Mouse (Mus musculus) neural tube, embryonic 15.5 days (tissue): Measurements from ENCODE around the gene Hist1h2ao. TPM values are rescaled to one million over a fixed set of nuclear protein-coding genes. Genes with fewer than 3 reads are reported as not detected.
A peak's percentile ranks its signal among the peaks of the same experiment; 100 is the strongest.
"Not testable (repeated sequence)": the region's sequence is repeated elsewhere in the genome, so short reads cannot be mapped to it uniquely, and the experiment has no call there.

Experiments used
- ATAC-seq: fragments of 200-750 bp; cut with Nextera tagmentation; 2 replicates; pipeline ENCODE4 v1.8.0; 2017; ENCODE audit warnings: mild to moderate bottlenecking, moderate TSS enrichment, moderate library complexity; ENCODE audit not compliant: low FRiP score
- H3K27ac ChIP-seq: fragments of 300-500 bp; sonication (generic); replicated peaks from 2 replicates; pipeline ENCODE4 v1.5.1; 2015; ENCODE audit warnings: mild to moderate bottlenecking, inconsistent platforms
- H3K27me3 ChIP-seq: fragments of 300-500 bp; sonication (generic); replicated peaks from 2 replicates; pipeline ENCODE4 v1.6.1; 2015; ENCODE audit warnings: inconsistent platforms
- H3K36me3 ChIP-seq: fragments of 300-500 bp; sonication (generic); 2 replicates; pipeline ENCODE4 v1.6.1; 2015; ENCODE audit warnings: inconsistent platforms
- H3K4me1 ChIP-seq: fragments of 300-500 bp; sonication (generic); 2 replicates; pipeline ENCODE4 v1.6.1; 2015; ENCODE audit warnings: inconsistent platforms
- H3K4me2 ChIP-seq: fragments of 300-500 bp; sonication (generic); 2 replicates; pipeline ENCODE4 v1.6.1; 2015; ENCODE audit warnings: inconsistent platforms, mild to moderate bottlenecking, moderate library complexity
- H3K4me3 ChIP-seq: fragments of 300-500 bp; sonication (generic); replicated peaks from 2 replicates; pipeline ENCODE4 v1.5.1; 2015; ENCODE audit warnings: mild to moderate bottlenecking, inconsistent platforms
- H3K9ac ChIP-seq: fragments of 300-500 bp; sonication (generic); replicated peaks from 2 replicates; pipeline ENCODE4 v1.6.1; 2015; ENCODE audit warnings: mild to moderate bottlenecking, inconsistent platforms
- H3K9me3 ChIP-seq: fragments of 300-500 bp; sonication (generic); replicated peaks from 2 replicates; pipeline ENCODE4 v1.6.1; 2016; ENCODE audit warnings: inconsistent platforms
- WGBS: fragments of 180-500 bp; shearing (Covaris S2); methylation state at CpG from one replicate; pipeline ENCODE4 v1.1.7; 2015; ENCODE audit warnings: mixed read lengths; 5-methylcytosine and 5-hydroxymethylcytosine counted together
- polyA plus RNA-seq: library from polyadenylated mRNA; unstranded; fragments of >200 nt; fragmentation: Nextera tagmentation; extraction: Ambion mirVana; gene quantifications from 2 replicates; pipeline ENCODE4 v1.2.1, GENCODE M21; 2015

Hist1h2ao gene
- polyA plus RNA-seq, 1 experiment from 2014 or later: 1.5 TPM

DNA sequence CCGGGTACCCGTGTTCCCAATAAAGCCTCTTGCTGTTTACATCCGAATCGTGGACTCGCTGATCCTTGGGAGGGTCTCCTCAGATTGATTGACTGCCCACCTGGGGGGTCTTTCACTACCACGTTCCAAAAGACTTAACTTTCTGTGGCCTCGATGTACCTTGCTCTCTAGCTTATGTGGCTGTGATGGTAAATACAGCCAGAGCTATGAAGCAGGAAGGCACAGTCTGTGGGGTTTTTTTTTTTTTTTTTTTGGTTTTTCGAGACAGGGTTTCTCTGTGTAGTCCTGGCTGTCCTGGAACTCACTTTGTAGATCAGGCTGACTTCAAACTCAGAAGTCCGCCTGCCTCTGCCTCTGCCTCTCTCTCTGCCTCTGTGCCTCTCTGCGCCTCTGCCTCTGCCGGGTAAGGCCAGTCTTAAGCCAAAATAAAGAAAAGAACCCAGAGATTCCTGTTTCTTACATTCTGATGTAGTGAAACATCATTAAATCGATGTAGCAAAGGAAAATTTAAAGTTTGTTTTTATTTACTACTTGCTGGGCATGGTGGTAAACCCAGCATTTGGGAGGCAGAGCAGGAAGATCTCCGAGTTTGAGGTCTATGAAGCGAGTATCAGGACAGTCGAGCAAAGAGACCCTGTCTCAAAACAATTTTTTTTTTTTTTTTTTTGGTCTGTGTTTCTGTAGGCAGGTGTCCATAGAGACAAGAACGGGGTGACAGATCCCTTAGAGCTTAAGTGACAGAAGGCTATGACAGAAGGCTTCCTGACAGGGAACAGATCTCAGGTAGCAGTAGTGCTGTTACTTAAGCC is 10.0 kb downstream of the Hist1h2ao start:
- not testable (repeated sequence) for H3K36me3 ChIP-seq, H3K4me3 ChIP-seq, H3K27ac ChIP-seq, ATAC-seq, H3K4me2 ChIP-seq, H3K9me3 ChIP-seq, H3K4me1 ChIP-seq, H3K9ac ChIP-seq, H3K27me3 ChIP-seq
- 79% methylated on average over 7 of the region's 16 CpGs for WGBS

- Histone ChIP-seq H3K9me3 (no peaks in the 10 kb centered on the region), H3K4me3 (no peak overlapping the region), H3K27ac (no peak overlapping the region), H3K36me3 (no peaks in the 10 kb centered on the region), H3K4me2 (no peak overlapping the region), H3K4me1 (no peaks in the 10 kb centered on the region), H3K9ac (no peak overlapping the region), H3K27me3 (no peaks in the 10 kb centered on the region)
- 84% methylated on average over 3 of the region's 3 CpGs for WGBS
- no peak for ATAC-seq
These were observed 18.2 kb downstream of the Hist1h2ao start for GRCm38 (mm10) chr13:21828511-21828910.

DNA sequence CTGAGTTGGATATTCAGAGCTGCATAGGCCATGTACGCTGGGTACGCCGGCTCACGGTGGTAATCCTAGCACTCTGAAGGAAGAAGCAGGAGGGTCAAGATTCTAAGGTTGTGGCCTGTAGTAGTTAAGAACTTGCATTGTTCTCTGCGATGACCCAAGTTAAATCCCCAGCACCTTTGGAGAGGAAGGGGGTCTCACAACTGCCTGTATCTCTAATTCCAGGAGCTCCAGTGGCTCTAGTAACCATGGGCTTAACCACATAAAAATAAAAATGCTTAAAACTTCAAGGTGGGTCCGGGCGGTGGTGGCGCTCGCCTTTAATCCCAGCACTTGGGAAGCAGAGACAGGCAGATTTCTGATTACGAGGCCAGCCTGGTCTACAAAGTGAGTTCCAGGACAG is 20.1 kb downstream of the Hist1h2ao start:
- no peaks in the 10 kb centered on the region for H3K4me1 ChIP-seq
- 88% methylated on average over 10 of the region's 10 CpGs for WGBS
- H3K27ac ChIP-seq: no peak overlapping the region
- no peaks in the 10 kb centered on the region for H3K9me3 ChIP-seq
- H3K36me3 ChIP-seq: no peaks in the 10 kb centered on the region
- H3K4me2 ChIP-seq: no peak overlapping the region
- H3K9ac ChIP-seq: no peak overlapping the region
- no peak for ATAC-seq
- no peak overlapping the region for H3K4me3 ChIP-seq
- no peaks in the 10 kb centered on the region for H3K27me3 ChIP-seq

GRCm38 (mm10) chr13:21831418-21832394 is 21.4 kb downstream of the Hist1h2ao start, which contains the start of gene Hist1h4n:
Hist1h4n (minus strand) TSS chr13:21832196.
- not testable (repeated sequence) for H3K4me1 ChIP-seq, H3K27ac ChIP-seq, H3K9ac ChIP-seq, H3K9me3 ChIP-seq, H3K27me3 ChIP-seq, H3K36me3 ChIP-seq
- 0% methylated on average over 26 of the region's 58 CpGs for WGBS
- Histone ChIP-seq H3K4me2 (peak within 1 kb of the TSS; percentile 48), H3K4me3 (peak within 1 kb of the TSS; percentile 25; the same call in 1 of the 2 replicates)
- peak; percentile 89 for ATAC-seq

GRCm38 (mm10) chr13:21833461-21833860 is 23.2 kb downstream of the Hist1h2ao start, which contains the start of the genes Hist1h2ap and Hist1h2br:
Hist1h2ap (minus strand) TSS chr13:21833507.
Hist1h2br (plus strand) TSS chr13:21833743.
- not testable (repeated sequence) for H3K27ac ChIP-seq, H3K4me1 ChIP-seq, H3K4me3 ChIP-seq, H3K9me3 ChIP-seq, H3K27me3 ChIP-seq, H3K36me3 ChIP-seq, H3K4me2 ChIP-seq, H3K9ac ChIP-seq
- ATAC-seq: peak; percentile 97
- no CpG with 5 or more reads among the region's 24 CpGs for WGBS

DNA sequence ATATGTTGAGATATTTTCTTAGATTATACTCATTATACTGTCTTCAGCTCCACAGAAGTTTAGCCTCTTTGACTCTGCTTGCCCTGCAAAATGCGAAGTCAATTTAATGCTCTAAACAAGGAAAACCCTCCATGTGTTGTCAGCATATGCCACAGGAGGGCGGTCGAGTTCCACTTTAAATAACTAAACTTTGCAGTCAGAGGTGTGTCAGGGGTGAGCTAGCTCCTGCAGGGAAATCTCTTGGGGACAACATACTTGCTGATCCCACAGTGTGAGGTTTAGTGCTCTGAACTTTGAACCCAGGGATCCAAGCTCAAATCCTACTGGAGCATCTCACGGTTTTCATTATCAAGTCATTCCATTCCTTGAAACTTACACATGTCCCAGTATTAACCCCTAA is 30.2 kb downstream of the Hist1h2ao start:
- no CpG with 5 or more reads among the region's 4 CpGs for WGBS
- not testable (repeated sequence) for H3K9me3 ChIP-seq

DNA sequence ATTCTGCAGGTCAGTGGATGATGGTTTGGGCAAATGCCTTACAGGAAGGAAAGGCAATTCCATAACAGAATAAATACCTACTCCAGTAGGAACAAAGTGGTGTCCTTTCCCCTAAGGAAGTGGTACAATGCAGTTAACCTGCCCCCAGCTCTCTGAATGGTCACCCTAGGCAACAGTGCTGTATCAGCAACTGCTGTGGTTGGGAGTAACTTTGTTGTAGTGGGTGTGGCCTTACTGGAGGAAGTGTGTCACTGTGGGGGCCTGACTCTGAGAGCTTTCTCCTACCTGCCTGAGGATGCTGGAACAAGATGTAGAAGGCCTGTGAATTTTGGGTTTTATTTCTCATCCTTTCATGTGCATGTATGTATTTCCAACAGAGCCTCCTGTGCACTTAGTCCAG is 36.1 kb downstream of the Hist1h2ao start:
- not testable (repeated sequence) for H3K4me3 ChIP-seq, ATAC-seq, H3K4me1 ChIP-seq, H3K36me3 ChIP-seq, H3K9me3 ChIP-seq, H3K27ac ChIP-seq, H3K27me3 ChIP-seq, H3K9ac ChIP-seq, H3K4me2 ChIP-seq

More for the DNA sequence above, 30.2 kb downstream of the Hist1h2ao start:
- H3K36me3 ChIP-seq, H3K4me1 ChIP-seq, H3K27me3 ChIP-seq, H3K9ac ChIP-seq, H3K27ac ChIP-seq, H3K4me2 ChIP-seq, H3K4me3 ChIP-seq: not testable (repeated sequence)
- peak; percentile 70; the same call in 1 of the 2 replicates for ATAC-seq

DNA sequence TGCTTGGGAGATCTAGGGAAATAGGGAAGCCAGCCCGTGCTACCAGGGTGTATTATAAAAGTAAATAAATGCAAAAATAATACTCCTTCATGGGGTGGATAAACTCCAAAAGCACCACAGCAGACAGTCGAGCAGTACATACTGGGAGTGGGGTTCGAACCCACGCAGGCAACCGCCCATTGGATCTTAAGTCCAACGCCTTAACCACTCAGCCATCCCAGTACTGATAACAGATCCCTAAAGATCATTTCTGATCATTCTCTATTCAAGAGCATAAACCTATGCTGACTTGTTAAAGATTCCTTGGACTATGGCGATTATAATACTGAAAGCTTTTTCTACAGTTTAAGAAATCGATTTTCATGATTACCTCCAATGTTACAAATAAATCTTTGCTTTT is 37.6 kb downstream of the Hist1h2ao start:
- WGBS: 21% methylated on average over 8 of the region's 8 CpGs
- Histone ChIP-seq H3K27ac (no peak overlapping the region), H3K4me1 (no peaks in the 10 kb centered on the region), H3K4me2 (no peak overlapping the region), H3K27me3 (no peaks in the 10 kb centered on the region), H3K9me3 (no peaks in the 10 kb centered on the region), H3K9ac (no peak overlapping the region), H3K4me3 (no peak overlapping the region), H3K36me3 (no peaks in the 10 kb centered on the region)
- no peak for ATAC-seq

- not testable (repeated sequence) for H3K4me3 ChIP-seq, H3K4me1 ChIP-seq, H3K9ac ChIP-seq, ATAC-seq, H3K36me3 ChIP-seq, H3K9me3 ChIP-seq, H3K27me3 ChIP-seq, H3K4me2 ChIP-seq, H3K27ac ChIP-seq
- WGBS: 32% methylated on average over 1 of the region's 1 CpGs
These were observed 40.4 kb downstream of the Hist1h2ao start for GRCm38 (mm10) chr13:21850696-21851095.

- H3K4me2 ChIP-seq: no peak overlapping the region
- H3K9ac ChIP-seq: no peak overlapping the region
- no peak for ATAC-seq
- H3K4me1 ChIP-seq: no peaks in the 10 kb centered on the region
- H3K27me3 ChIP-seq: no peaks in the 10 kb centered on the region
- no peaks in the 10 kb centered on the region for H3K9me3 ChIP-seq
- H3K27ac ChIP-seq: no peak overlapping the region
- 65% methylated on average over 3 of the region's 3 CpGs for WGBS
- H3K4me3 ChIP-seq: no peak overlapping the region
- no peaks in the 10 kb centered on the region for H3K36me3 ChIP-seq
These were observed 42.1 kb downstream of the Hist1h2ao start for GRCm38 (mm10) chr13:21852215-21852945.

- Histone ChIP-seq H3K4me3 (peak overlapping the region; percentile 43), H3K4me2 (peak overlapping the region; percentile 50), H3K4me1 (no peaks in the 10 kb centered on the region), H3K27me3 (peaks cover 8% of the 10 kb centered on the region; the same call in 1 of the 2 replicates), H3K27ac (no peak overlapping the region), H3K9me3 (no peaks in the 10 kb centered on the region), H3K36me3 (no peaks in the 10 kb centered on the region), H3K9ac (no peak overlapping the region)
- WGBS: under 1% methylated on average over 11 of the region's 11 CpGs
- peak; percentile 93 for ATAC-seq
These were observed 44.9 kb downstream of the Hist1h2ao start for GRCm38 (mm10) chr13:21855146-21855545.
